Mouse (Mus musculus) layer of hippocampus, postnatal 25 days (tissue): Measurements from ENCODE around the gene Gclc. TPM values are rescaled to one million over a fixed set of nuclear protein-coding genes. Genes with fewer than 3 reads are reported as not detected.

Experiments
- DNase-seq, 2 experiments: peaks; one replicate each; pipeline ENCODE4 v3.0.0; 2022; ENCODE audit warnings: mixed read lengths in 2 of 2, low spot score in 1 of 2; ENCODE audit errors: extremely low spot score in 1 of 2
- total RNA-seq, 2 experiments: library from RNA; stranded (reverse); gene quantifications; 2 replicates each; pipeline ENCODE4 v1.2.3; 2021

The Gclc gene
- 10 to 100 TPM; 46.2 to 47.5 TPM for total RNA-seq

DNA sequence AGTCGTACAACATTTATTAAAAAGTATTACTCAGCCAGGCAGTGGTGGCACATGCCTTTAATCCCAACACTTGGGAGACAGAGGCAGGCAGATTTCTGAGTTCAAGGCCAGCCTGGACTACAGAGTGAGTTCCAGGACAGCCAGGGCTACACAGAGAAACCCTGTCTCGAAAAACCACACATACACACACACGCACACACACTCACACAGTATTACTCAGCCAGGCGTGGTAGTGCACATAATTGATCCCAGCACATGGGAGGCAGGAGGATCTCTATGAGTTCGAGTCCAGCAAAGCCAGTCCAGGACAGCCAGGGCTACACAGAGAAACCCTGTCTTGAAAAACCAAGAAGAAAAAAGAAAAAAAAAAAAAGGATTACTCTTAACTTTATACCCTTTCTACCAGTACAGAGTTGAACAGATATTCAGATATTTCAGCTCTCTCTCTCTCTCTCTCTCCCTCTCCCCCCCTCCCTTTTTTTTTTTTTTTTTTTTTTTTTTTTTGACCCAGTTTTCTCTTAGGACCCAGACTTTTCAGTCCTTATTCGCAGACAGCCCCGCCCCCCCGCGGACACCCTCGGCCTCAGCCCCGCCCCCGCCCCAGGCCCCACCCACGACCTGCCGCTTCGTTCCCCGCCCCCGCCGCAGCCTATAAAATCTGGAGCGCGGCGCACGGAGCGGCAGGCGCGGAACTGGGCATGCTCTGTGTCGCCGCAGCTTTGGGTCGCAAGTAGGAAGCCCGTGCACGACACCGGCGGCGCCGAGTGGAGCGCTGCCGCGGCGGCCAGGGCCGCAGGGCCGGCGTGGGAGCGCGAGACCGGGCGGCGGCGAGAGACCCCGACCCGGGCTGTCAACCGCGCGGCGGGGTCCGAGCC lies at the start of gene Gclc:
Gclc (plus strand) TSS at position 683 of the 875 bp plus-strand sequence.
- peak; percentile 83 to 86 for DNase-seq

DNA sequence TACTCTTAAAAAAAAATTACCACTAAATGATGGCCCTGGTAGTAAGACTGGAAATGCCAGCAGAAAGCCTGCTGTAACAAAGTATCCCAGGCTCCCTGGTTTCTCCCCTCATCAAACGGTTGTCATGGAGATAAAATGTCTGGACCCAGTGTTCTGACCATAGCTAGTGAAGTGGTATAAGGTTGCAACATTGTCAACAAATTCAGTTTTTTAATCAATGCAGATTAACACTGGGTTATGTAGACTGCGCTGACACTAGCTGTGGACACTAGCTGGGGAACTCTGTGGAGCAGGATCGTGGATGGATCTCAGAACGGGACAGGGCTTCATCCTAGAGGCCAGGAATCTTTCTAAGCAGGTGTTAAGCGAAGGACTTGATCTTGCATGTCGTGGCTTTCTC lies 47.8 kb upstream of the Gclc start:
- DNase-seq = no peak

DNA sequence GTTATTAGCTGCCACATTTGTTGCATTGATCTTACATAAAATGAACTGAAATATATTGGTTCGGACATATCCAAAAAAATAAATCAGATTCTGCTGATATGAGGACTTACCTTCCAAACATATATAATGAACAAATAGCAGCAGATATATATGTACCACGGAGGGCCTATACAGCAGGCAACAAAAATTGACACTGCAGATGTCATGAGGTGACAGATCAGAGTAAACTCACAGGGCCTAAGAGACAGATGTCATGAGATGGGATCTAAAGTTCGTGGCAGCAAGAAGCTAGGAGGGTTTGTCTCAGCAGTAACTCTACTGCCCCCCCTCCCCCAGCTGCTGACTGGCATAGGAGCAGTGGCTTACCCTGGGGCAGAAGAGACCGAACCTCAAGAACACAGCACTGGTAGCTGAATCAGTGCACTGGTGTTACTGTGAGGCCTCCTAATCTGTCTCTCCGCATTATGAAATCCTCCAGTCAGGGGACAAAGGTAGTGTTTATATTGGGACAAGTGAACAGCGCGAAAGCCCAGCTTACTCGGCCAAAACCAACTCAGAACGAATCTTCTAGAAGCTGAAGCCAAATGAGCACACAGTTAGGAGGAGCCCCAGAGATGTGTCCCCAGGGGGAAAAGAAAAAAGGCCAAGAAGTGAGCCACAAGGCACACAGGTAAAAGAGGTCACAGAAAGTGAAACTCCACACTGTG lies 46.7 kb upstream of the Gclc start:
- DNase-seq = no peak

DNA sequence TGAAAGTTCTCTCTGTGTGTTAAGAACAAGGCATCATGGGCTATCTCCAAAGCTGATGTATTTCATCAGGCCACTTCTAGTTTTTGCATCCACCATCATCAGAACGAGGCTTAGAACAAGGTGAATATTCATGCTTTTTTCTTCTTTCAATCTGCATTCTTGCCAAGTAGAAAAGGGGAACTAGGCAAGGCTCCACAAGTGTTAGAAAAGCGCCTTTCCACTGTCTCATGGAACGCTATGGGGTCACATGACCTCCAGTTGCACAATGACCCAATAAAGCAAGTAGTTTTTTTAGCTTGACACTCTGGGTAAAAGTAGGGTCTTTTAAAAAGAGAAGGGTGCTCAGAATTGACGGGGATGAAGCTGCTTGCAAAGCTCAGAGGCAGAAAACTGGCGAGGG lies 45.4 kb upstream of the Gclc start:
- no peak for DNase-seq

DNA sequence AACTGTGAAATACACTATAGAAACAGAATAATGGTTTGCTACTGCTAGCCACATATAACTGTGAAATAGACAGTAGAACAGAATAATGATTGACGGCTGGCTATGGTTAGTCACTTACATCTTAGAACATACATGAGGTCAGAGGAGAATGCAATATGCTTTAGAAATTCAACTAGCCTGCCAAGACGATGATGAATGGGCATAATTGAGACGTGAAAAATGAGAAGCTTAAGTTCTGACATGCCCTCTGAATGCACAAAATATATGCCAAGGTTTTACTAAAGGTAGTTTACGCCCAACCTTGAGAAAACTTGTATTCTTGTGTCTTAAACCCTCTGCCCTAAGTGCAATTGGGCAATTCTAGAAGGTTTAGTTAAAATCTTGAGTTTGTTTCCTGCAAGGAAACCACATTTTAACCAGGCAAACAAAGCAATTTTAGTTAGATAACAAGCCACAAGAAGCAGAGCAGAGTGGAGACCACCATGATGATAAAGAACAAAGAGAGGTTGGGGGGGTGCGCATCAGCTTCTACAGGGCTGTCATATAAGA lies 43.2 kb upstream of the Gclc start:
- no peak for DNase-seq

DNA sequence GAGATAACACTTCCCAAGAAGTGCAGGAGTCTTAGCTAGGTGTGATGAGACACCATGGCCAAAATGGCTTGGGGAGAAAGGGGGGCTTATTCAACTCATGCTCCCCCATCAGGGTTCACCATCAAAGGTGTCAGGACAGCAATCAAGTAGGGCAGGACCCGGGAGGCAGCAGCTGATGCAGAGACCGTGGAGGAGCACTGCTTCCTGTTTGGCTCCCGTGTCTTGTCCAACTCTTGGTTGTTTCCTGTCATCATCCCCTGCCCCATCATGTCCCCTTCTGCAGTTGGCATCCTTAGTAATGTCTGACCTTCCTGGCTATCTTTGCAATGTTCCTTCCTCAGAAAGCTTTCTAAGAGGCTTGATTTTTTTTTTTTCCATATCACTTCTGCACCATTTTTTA lies 41.5 kb upstream of the Gclc start:
- no peak for DNase-seq

DNA sequence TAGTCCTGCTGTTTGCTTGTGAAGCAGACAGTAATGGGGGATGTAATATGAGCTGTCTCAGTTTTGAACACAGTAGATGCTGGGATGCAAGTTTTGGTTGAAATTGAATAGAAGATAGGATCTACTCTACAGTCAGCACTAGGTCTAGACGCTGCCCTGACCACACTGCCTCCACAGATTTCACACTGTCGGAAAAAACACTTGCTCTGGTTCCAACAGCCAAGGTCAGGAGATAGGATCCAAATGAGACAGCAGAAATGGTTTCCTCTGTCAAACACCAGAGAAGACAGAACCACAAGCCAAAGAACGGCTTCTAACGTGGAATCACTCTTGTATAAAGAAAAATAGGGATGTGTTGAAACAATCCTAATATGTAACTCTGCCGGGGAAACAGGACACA lies 41.0 kb upstream of the Gclc start:
- DNase-seq = no peak

DNA sequence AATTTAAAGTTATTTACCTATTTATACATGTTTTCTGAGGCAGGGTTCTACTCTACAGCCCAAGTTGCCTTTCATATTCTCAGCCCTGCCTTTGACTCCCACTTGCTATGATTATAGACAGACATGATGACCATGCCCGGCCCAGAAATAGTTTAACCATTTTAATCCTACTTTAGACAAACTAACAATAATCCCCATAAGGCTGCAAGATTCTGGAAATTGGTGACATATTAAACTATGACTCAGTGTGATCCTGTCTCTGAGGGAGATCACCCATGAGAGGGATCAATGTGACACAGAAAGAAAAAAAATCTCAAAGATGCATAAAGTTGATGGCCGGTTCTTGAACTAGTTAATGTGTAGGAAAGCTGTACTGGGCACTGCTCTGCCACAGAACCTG lies 39.1 kb upstream of the Gclc start:
- DNase-seq = no peak

DNA sequence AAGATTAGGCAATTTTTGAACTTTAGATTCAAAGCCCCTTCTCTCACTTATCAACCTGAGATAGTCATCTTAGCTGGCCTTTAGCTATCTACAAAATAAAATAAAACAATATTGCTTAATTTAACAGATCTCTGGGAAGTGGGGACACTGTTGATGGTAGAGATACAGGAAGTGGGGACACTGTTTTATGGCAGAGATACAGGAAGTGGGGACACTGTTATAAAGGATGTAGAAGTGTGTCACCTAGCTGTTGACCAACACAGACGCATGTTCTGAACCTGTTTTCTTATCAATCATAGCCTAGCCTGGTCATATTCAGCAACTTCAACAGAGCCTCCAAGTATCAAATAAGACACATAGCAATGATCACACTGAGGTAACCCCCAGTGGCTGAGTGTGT lies 38.3 kb upstream of the Gclc start:
- DNase-seq = no peak

DNA sequence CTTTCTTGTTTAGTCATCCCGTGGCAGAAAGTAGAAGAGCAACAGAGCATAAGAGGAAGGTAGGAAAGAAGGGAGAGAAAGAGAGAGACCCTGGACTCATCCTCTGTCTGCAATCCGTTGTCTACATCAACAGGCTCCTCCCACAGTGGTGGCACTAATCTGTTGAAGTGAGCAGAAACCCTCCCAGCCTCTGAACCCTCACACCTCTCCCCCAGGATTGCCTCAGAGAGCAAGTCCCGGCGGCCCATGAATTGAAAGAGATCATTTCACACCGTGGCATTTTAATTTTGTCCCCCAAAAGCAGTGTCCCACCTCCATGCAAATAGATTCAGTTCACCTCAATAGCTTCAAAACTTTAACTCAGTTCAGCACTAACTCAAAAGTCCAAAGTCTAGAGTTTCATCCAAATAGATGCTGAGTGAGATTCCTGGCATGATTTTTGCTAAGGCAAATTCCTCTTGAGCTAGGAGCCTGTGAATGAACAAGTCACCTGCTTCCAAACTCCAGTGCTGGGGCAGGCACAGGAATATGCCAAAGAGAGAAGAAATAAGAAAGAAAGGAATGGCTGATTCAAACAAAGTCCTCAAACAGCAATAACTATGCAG lies 36.4 kb upstream of the Gclc start:
- no peak for DNase-seq

DNA sequence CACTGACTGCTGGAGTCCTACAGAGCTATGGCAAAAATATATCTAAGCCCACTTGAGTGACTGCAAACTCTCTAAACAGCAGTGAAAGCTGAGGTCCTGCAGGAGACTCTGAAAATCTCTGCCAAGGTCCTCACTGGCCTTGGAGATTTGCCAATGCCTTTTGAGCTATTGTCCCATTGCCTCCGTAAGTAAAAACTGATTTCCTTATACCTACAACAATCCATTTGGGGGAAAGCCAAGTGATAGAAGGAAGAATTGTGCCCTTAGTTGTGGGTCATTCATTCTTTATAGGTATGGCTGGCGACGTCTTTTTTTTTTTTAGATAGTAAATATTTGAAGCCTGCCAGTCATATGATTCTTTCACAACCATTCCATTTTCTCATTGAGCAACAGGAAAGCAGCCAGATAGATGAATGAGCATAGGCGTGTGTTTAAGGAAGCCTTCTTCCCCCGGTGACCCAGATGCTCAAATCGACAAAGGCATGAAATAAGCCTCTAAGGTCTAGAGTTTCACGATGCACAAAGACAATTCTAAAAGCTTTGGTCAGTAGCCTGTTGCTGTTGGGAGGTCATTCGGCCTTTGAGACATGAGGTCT lies 35.4 kb upstream of the Gclc start:
- no peak for DNase-seq

DNA sequence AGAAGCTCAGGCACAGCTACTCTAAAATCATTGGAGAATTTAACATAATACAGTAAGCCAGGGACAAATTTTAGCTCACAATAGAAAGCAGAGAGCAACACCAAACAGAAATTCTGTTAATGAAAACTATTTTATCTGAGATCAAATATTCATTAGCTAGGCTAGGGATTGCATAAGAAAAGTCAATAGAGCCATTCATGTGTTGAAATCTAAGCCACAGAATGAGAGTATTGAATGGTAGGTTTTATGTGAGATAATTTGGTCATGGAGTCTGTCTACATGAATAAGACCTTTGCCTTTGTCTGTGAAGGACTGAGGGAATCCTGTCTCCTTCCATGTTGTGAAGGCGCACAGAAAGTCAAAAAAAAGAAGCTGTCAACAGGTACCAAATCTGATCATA lies 34.7 kb upstream of the Gclc start:
- no peak for DNase-seq

DNA sequence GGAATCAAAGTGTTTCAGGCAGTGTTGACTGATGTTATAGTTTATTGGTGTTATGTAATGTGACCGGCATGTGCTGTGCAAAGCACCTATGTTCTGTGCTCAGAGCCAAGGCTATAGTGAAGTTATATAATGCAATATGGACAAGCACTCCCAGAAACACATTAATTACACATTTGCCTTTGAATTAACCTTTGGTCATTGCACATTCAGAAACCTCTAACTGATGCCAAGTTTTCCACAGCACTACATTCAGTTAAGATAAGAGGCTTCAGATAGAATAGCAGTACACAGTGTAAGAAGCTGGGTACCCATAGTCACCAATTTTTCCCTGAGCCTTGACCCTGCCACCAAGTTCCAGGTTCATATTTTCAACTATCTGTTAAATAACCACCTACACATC lies 32.0 kb upstream of the Gclc start:
- no peak for DNase-seq

DNA sequence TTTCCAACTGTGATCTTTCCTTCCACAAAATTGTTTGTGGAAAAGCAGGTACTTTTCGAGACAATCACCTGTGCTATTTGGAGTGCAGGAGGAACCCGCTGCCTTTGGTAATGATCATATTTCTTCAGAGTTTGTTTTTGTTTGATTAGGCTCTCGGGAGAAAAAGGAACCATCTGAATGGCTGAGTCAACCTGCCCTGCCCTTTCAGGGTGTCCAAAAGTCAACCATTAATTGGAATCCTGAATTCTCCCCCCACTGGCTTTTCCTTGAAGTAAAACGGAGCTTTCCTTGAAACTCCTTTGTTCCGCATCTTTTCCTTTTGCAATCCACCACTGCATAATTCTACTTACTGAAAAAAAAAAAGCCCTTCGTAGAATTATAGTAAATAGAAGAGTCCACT lies 30.1 kb upstream of the Gclc start:
- no peak for DNase-seq

DNA sequence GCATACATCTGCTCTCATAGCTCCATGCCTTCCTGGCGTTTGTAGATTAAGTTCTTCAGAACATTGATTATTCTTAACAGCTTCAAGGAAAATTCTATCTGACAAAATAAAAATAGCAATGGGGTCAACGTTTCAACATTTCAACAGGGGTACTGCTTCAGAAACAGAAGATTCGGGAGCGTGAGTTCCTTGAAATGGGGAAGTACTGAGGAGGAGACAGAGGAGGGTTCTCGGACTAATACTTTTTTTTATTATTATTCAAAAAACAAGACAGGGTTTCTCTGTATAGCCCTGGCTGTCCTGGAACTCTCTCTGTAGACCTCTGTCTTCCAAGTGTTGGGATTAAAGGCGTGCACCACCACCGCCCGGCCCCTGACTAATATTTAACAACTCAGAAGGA lies 28.9 kb upstream of the Gclc start:
- no peak for DNase-seq

DNA sequence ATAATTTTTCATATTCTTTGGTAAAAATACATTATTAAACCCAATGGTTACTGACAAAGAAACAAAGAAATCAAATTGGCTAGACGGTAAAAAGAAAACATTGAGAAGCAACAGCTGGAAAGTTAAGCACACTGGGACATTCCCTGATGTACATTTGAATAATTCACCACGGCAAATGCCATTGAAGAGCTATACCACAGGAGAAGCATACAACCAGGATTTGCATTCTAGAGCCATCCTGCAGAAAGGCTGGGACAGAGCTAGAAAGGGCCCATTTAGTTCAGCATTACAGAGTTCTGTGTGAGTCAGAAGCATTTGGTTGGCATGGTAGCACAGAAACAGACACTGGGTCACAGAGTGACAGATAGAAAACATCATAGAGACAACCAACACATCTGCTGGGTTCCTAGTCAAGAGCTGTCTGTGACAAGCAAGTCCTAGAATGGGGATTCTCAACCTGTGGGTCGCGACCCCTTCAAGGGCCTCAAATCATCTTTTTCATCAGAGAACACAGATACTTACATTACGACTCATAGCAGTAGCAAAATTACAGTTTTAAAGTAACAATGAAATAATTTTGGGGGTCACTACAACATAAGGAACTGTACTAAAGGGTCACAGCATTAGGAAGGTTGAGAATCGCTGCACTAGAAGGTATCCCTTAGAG lies 28.2 kb upstream of the Gclc start:
- DNase-seq = no peak

DNA sequence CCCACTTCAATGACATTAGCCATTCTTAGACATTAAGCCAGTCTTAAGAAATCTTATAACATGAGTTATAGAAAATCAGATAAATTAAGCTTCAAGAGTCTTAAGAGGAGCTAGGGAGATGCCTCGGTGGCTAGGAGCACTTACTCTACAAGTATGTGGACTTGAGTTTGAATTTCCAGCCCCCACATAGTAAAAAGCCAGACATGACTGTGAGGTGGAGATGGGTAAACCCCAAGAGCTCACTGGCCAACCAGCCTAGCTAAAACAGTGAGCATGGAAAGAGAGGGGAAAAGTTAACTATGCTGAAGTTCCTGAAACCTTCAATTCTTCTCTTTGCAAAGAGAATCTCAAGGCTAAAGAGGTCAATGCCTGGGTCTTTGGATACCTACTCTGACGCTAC lies 27.3 kb upstream of the Gclc start:
- no peak for DNase-seq

DNA sequence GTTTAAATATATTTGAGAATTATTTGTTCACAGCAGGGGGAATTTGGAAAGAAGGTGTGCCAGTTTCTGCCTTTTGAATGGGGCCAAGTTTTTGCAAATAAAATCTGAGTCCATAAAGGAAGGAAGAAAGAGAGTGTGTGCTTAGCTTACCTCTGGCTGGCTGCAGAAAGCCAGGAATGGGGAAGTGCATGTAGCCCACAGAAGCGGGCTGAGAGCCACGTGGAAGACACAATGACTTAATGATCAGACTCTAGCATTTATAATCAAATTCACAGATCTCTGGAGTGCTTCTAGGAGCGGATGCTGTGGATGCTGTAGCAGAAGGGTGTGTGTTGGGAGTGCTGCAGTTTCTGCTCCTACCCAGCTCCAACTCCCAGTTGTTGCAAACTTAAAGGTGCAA lies 22.3 kb upstream of the Gclc start:
- no peak for DNase-seq

DNA sequence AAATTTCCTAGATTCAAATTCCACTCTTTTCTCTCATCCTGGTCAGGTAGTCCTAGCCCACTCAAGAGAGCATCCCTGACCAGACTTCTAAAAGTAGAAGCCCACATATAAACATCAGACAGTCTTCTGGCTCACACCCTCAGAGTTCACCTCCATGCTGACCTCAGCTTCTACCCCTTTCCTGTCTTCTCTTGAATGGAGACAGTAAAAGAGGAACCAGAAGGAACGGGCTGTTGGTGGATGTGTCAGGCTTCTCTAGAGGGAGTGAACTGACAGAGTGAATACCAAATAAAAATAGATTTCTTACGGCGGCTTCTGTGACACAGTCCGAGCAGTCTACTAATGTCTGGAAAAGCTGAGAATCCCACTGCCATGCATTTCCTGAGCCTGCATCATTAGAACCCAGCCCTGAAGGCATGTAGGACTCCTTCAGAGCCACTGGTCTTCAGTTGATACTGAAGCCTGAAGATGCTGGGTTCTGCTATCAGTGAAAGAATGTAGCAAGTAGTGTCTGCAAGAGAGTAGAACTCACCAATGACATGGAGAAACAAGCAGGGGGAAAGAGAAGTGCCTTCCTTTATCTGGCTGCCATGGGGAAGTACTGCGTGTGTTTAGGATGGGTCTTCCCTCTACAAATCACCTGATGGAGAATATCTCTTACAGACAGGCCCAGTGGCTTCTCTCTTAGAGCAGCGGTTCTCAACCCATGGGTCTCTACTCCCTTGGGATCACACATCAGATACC lies 16.9 kb upstream of the Gclc start:
- no peak for DNase-seq

DNA sequence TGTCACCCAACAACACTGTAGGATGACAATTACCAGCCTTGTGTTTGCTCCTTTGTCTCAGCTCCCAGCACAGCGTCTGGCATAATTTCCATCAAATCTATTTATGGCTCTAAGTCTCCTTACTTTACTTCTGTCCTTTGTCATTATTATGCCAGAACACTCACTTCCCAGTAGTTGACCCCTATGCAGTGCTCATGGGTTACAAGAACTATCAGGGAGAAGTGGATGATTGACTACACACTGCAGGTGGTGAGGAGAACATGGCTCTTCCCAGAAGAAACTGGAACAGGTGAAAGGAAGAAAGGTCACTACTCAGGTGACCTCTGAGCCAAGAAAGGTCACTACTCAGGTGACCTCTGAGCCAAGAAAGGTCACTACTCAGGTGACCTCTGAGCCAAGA lies 12.9 kb upstream of the Gclc start:
- no peak for DNase-seq
